Mouse (Mus musculus) T-helper 17 cell (primary cell): ENCODE measurements at regions not wholly inside any gene's neighbourhood (a gene's known extent, or its start where the extent isn't known, plus 50 kb on each side); places are given as distances from the start of the nearest gene placed in this dataset.
"Not testable (repeated sequence)": the region's sequence is repeated elsewhere in the genome, so short reads cannot be mapped to it uniquely, and the experiment has no call there.

Source experiments
- in situ Hi-C, 2 experiments: fragments of 300-600 bp; cut with MboI, MseI; formaldehyde crosslinking; loops; 1 replicate in 1 of 2; 2 replicates in 1 of 2; pipeline ENCODE4 v1.15.1; 2025; ENCODE audit warnings: high pct_unique_total_duplicates in 2 of 2

DNA sequence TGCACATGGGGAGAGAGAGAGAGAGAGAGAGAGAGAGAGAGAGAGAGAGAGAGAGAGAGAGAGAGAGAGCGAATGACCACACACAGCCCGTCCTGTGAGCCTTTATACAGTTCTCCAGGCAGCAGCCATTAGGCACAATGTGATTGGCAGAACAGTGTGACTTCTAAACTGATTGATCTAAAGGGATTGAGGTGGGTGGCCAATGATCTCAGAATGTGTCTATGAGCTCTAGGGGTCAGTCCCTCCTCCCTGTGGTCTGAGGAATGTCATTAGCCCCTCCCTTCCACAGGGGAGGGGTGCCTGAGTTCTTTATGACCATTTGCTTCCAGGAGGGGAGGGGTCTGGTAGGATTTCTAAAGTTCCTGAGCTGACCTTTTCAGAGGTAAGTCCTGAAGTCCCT is 62.1 kb downstream of the Duxbl3 start:
- in situ Hi-C loops = not testable (repeated sequence)

DNA sequence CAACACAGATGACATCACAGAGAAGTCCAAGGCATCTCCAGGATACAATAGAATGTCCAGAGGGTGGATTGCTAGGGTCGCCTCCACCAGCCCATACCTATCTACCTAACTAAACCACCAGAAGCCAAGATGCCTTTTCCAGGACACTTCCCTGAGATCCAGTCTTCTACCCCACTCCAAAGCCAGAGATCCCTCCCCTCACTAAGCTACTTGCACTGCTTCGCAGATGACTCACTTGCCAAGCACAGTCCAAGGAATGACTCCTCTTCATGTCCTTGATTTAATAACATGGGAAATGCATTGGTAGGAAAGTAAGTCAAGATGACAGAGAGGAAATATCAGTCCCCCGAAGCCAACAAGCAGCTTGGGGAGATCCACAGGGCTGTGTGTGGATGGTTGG is 63.0 kb downstream of the Duxbl3 start:
- in situ Hi-C loops = no loop called here

- in situ Hi-C loops = no loop called here
Measured at GRCm38 (mm10) chr14:26328562-26328961, 70.8 kb downstream of the Duxbl3 start.

- in situ Hi-C loops = no loop called here
Measured at GRCm38 (mm10) chr14:26341111-26341510, 83.3 kb downstream of the Duxbl3 start.

DNA sequence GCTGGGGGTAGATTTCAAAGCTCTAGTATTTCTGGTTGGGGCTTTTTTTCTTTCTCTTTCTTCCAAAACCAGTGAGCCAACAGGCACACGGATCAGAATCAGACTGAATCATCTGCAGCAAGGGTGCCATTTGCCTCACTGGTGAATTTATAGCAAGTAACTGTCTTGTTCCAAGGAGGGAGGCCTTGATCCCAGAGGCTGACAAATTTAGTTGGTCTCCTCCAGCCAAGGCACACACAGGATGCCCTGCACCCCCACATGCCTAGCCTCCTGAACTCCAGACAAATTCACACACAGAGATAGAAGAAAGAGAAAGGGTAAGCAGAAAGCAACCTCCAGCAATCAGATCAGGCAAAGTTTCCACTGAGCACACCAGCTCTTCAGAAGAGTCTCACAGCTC is 87.5 kb downstream of the Duxbl3 start:
- in situ Hi-C loops = no loop called here

- in situ Hi-C loops = no loop called here
Measured at GRCm38 (mm10) chr14:26347296-26347695, 89.5 kb downstream of the Duxbl3 start.

DNA sequence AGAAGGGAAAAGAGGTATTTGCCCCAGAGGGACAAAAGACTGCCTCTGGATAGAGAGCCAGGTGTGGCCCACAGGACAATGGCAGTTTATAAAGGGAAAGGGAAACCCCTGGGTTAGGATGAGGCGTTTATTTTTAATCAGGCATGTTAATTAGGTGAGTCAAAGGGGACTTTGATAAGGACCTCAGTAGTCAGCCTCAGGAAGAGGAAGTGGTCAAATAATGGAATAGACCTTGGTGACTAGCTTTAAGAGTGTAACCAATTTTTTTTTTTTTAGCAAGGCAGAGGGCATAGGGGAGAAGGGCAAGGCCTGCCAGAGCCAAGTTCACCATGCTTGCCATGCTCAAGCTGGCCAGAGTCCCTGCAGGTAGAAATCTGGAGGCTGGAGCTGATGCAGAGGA is 95.2 kb downstream of the Duxbl3 start:
- in situ Hi-C loops = loop anchor here in 1 of 2 experiments (25.0 kb wide), 1 partner anchor 1716 kb away; no protein-coding TSS in a partner anchor

GRCm38 (mm10) chr14:26357242-26357641 is 99.5 kb downstream of the Duxbl3 start:
- in situ Hi-C loops = loop anchor here in 1 of 2 experiments (25.0 kb wide), 1 partner anchor 1720 kb away; no protein-coding TSS in a partner anchor

GRCm38 (mm10) chr14:26357996-26358395 is 100.2 kb downstream of the Duxbl3 start:
- in situ Hi-C loops = loop anchor here in 1 of 2 experiments (25.0 kb wide), 1 partner anchor 1721 kb away; no protein-coding TSS in a partner anchor

GRCm38 (mm10) chr14:26360071-26360470 is 102.3 kb downstream of the Duxbl3 start:
- in situ Hi-C loops = loop anchor here in 1 of 2 experiments (25.0 kb wide), 1 partner anchor 1723 kb away; no protein-coding TSS in a partner anchor

- in situ Hi-C loops = loop anchor here in 1 of 2 experiments (25.0 kb wide), 1 partner anchor 1724 kb away; no protein-coding TSS in a partner anchor
Measured at GRCm38 (mm10) chr14:26361206-26361605, 103.4 kb downstream of the Duxbl3 start.
